Mouse (Mus musculus): ENCODE results near the gene Plekha1.

The Plekha1 gene

GRCm38 (mm10) chr7:130918260-130918659 is 52.7 kb downstream of the Plekha1 start:
- no peak for DNase-seq (ENCODE audit: low spot score)

GRCm38 (mm10) chr7:130922981-130923731 is 57.6 kb downstream of the Plekha1 start:
- DNase-seq (ENCODE audit: low spot score): no peak

- DNase-seq (ENCODE audit: low spot score): no peak
Observed at GRCm38 (mm10) chr7:130930401-130930800, 64.8 kb downstream of the Plekha1 start.

DNA sequence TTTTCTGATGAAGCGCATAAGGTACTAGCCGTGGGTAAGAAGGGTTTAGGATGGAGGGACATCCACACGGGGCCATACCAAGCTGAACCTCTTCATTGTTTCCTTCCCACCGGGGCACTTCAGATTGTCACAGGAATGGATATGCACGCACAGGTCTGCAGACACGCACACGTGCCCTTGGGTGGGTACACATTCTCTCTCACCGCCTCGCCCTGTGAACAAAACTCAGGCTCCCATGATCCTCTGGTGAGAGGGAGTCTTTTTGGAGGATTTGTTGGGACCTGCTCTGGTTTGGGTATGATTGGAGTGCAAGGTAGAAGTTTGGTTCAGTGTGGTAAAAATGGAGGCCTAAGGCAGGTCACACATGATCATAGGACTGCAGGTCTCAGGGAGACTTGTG is 67.4 kb downstream of the Plekha1 start:
- DNase-seq (ENCODE audit: low spot score): no peak

DNA sequence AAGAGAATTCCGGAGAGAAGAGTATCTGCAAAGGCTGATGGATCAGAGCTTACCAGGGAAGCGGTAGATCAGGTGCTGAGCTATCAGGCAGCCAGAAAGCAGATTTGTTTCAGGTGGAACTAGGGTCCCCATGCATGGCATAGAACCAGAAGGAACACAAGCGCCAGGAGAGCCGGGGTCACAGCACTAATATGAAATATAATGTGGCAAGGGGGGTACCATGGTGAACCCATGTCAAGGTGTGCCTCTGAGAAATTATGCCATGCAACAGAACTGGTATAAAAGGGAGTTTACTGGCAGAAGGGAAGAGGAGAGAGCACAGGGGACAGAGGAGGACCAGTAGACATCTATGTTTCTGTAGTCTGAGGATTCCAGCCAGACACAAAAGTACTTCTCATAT is 69.1 kb downstream of the Plekha1 start:
- no peak for DNase-seq (ENCODE audit: low spot score)

- no peak for DNase-seq (ENCODE audit: low spot score)
Observed at GRCm38 (mm10) chr7:130935421-130935792, 69.9 kb downstream of the Plekha1 start.

DNA sequence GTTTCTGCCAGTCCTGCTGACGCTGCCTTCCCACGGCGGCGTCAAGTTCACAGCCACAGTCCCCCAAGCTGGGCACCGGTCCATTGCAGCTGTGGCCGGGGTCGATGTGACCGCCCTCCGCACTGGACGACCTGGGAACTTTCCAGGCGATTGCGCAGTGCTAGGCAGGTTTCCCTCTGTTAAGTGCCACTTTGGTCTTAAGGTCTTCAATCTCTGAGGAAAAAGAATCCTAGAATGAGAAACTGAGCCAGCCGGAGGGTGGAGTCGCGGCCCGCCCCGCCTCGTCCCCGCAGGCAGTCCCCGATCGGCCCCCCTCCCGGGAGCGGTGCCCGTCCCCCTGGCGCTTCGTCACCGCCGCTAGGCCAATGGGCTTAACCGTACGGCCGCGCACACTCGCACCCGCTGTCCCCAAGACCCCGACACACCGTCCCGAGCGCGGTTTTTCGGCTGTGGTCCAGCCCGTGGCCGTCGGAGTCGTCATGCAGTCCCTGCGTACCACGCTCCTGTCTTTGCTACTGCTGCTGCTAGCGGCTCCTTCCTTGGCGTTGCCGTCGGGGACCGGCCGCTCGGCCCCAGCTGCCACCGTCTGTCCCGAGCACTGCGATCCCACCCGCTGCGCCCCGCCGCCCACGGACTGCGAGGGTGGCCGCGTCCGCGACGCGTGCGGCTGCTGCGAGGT is 70.4 kb downstream of the Plekha1 start, which contains the start of gene Htra1:
Gene Htra1 (plus strand): TSS at position 319 of the 679 bp plus-strand sequence.
- no peak for DNase-seq (ENCODE audit: low spot score)

DNA sequence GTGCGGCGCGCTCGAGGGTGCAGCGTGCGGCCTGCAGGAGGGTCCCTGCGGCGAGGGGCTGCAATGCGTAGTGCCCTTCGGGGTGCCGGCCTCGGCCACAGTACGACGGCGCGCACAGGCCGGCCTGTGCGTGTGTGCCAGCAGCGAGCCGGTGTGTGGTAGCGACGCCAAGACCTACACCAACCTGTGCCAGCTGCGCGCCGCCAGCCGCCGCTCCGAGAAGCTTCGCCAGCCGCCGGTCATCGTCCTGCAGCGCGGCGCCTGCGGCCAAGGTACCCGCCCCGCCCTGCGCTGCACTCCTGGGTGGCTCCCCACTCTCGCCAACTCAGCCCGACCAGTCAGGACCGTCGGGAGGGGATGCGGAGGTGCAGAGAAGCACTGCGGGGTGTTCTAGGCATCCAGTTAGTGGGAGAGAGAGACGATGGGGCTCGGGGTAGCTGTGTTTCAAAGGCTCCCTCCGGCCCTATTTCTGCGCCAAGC is 71.0 kb downstream of the Plekha1 start:
- DNase-seq (ENCODE audit: low spot score): no peak

- no peak for DNase-seq (ENCODE audit: low spot score)
Observed at GRCm38 (mm10) chr7:130937266-130937841, 71.8 kb downstream of the Plekha1 start.

DNA sequence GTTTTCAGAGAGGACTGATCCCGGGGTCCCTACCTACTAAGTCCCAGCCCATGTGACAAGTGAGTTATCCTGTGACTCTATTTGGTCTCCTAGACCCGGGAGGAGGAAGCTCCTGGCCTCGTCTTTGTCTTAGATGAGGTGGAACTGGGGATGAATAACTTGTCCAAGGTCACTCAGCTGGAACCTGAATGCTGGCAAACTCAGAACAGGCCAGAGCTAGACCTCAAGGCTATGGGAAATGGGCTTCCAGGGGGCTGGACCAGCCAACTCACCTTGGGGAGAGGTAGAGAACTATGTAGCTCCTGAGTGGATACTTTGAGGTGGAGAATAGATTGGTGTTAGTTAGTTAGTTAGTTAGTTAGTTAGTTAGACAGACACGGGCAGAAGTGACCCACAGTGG is 72.4 kb downstream of the Plekha1 start:
- DNase-seq (ENCODE audit: low spot score): no peak

DNA sequence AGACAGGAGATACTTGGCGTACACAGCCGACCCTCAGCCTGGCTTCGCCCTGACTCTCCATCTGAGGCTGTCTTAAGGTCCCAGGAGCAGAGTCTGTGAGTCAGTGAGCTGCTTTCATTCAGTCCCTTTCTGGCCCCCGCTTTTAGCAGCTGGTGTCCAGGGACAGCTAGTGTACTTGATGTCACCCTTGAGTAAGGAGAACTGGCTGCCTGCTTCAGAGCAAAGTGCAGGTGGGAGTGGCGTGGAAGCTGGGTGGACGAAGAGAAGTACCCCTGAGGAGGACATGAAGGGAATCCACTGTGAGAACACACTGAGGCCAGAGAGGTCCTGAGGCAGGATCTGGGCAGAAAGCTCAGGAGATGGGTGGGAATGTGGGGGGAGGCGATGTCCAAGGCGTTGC is 73.3 kb downstream of the Plekha1 start:
- DNase-seq (ENCODE audit: low spot score): no peak

DNA sequence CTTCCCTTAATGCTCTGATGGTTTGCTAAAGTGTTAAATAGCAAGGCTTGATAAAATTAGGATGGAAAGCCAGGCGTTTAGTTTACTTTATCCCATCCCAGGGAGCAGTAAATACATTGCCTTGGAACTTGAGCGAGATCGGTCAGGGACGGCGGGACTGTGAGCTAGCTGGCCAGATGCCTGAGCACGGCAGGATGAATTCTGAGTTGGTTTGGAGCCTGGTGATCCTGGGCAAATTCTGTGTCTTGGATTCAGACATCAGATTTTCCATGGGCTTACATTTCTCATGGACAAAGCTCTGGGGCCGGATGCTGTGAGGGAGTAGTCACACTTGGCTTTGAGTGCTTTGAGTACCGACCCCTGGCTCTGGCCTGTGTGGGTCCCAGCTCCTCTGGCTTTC is 75.2 kb downstream of the Plekha1 start:
- no peak for DNase-seq (ENCODE audit: low spot score)

- no peak for DNase-seq (ENCODE audit: low spot score)
Observed at GRCm38 (mm10) chr7:130943280-130943895, 77.8 kb downstream of the Plekha1 start.

- no peak for DNase-seq (ENCODE audit: low spot score)
Observed at GRCm38 (mm10) chr7:130944766-130945475, 79.4 kb downstream of the Plekha1 start.

GRCm38 (mm10) chr7:130945730-130946129 is 80.2 kb downstream of the Plekha1 start:
- no peak for DNase-seq (ENCODE audit: low spot score)

DNA sequence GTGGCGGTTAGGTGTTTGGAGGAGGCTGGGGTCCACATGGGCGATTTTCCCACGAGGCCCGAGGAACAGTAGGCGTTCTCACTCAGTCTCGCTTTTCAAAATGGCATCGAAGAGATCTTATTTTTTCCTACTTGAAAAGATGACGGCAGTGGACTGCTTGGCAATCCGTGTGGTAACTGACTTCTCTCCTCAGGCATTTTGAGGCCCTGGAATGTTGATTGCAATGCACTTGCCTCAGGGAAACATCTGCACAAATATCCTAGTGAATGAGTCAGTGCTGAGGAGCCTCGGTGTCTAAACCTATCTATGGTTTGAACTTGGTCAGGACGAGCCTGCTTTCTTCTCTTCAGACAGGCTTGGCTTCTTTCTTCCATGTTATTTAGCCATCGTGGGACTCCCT is 80.7 kb downstream of the Plekha1 start:
- DNase-seq (ENCODE audit: low spot score): no peak

DNA sequence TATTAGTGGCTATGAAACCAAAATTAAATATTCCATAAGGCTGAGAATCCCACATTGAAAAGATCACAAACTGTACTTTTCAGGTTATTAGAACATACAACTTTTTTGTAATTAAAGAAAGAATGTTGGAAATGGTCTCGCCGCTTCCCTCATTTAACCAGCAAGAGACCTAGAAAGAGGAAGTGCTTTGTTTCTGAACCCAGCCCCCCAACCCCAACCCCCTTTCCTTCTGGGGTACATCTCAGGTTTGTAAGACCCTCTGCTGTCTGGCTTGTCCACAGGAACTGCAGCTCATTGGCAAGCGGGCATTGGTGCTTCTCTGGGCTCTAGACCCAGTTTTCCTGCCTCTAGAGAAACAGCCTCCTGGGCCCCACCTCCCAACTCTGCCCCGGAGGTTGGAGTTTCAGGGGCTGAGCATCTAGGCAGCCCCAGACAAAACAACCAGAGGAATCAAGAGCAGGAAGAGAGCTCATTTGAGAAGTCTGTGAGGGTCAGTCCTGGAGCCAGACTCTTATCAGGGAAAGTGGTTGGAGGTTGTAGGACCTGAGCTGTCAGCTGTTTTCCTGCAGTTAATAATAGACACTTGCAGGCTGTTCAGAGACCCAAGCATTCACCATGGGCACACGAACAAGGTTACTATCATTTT is 83.1 kb downstream of the Plekha1 start:
- no peak for DNase-seq (ENCODE audit: low spot score)

- DNase-seq (ENCODE audit: low spot score): no peak
Observed at GRCm38 (mm10) chr7:130949331-130949751, 83.8 kb downstream of the Plekha1 start.

GRCm38 (mm10) chr7:130950482-130950881 is 84.9 kb downstream of the Plekha1 start:
- DNase-seq (ENCODE audit: low spot score): no peak

GRCm38 (mm10) chr7:130951004-130951403 is 85.4 kb downstream of the Plekha1 start:
- no peak for DNase-seq (ENCODE audit: low spot score)

- no peak for DNase-seq (ENCODE audit: low spot score)
Observed at GRCm38 (mm10) chr7:130953376-130953775, 87.8 kb downstream of the Plekha1 start.
